Mouse (Mus musculus) forebrain, postnatal 0 days (tissue): Measurements from ENCODE around the gene Fyn. TPM values are rescaled to one million over a fixed set of nuclear protein-coding genes. Genes with fewer than 3 reads are reported as not detected.

Experiments
- ATAC-seq: fragments of 200-750 bp; cut with Nextera tagmentation; 2 replicates; pipeline ENCODE4 v1.8.0; 2017; ENCODE audit warnings: mild to moderate bottlenecking, moderate library complexity
- DNase-seq: peaks from one replicate; pipeline ENCODE4 v3.0.0-alpha.2; 2015
- H3K27ac ChIP-seq: fragments of 300-500 bp; sonication (generic); 2 replicates; pipeline ENCODE4 v1.5.1; 2014; ENCODE audit warnings: low read depth, mild to moderate bottlenecking, antibody characterized with exemption, low read length, moderate library complexity, mixed read lengths
- H3K27me3 ChIP-seq: fragments of 300-500 bp; sonication (generic); 2 replicates; pipeline ENCODE4 v1.6.1; 2014; ENCODE audit warnings: mild to moderate bottlenecking, low read length, mixed read lengths; ENCODE audit not compliant: insufficient read depth
- H3K36me3 ChIP-seq: fragments of 300-500 bp; sonication (generic); 2 replicates; pipeline ENCODE4 v1.6.1; 2014; ENCODE audit warnings: mild to moderate bottlenecking, moderate library complexity; ENCODE audit not compliant: insufficient read depth
- H3K4me1 ChIP-seq: fragments of 300-500 bp; sonication (generic); 2 replicates; pipeline ENCODE4 v1.6.1; 2014; ENCODE audit warnings: antibody characterized with exemption; ENCODE audit not compliant: insufficient read depth
- H3K4me2 ChIP-seq: fragments of 300-500 bp; sonication (generic); 2 replicates; pipeline ENCODE4 v1.6.1; 2014; ENCODE audit warnings: low read depth, mild to moderate bottlenecking, moderate library complexity
- H3K4me3 ChIP-seq: fragments of 300-500 bp; sonication (generic); 2 replicates; pipeline ENCODE4 v1.5.1; 2014; ENCODE audit warnings: low read depth, low read length, mixed read lengths
- H3K9ac ChIP-seq: fragments of 300-500 bp; sonication (generic); 2 replicates; pipeline ENCODE4 v1.6.1; 2014; ENCODE audit warnings: mild to moderate bottlenecking
- H3K9me3 ChIP-seq: fragments of 300-500 bp; sonication (generic); 2 replicates; pipeline ENCODE4 v1.6.1; 2016; ENCODE audit warnings: low read length
- CTCF ChIP-seq: sonication (generic); IDR thresholded peaks from 2 replicates; pipeline ENCODE4 v1.5.1; 2016; ENCODE audit warnings: antibody characterized with exemption, control low read depth, low read depth
- WGBS: fragments of 180-500 bp; shearing (Covaris S2); extraction: QIAGEN DNeasy Blood & Tissue Kit; methylation state at CpG from one replicate; pipeline ENCODE4 v1.1.7; 2014; 5-methylcytosine and 5-hydroxymethylcytosine counted together
- polyA plus RNA-seq: library from polyadenylated mRNA; unstranded; fragments of >200 nt; fragmentation: Nextera tagmentation; extraction: Ambion mirVana; gene quantifications from 2 replicates; pipeline ENCODE4 v1.2.1, GENCODE M21; 2015
- total RNA-seq: library from RNA; depleted of rRNA; stranded (reverse); fragments of >200 nt; gene quantifications from 2 replicates; pipeline ENCODE4 v1.2.3, GENCODE M21; 2014

The Fyn gene
- total and polyA plus RNA-seq, 2 experiments from 2014 or later: 85.8 to 155 TPM

- Histone ChIP-seq H3K27me3 (no peaks in the 10 kb centered on the region), H3K4me3 (no peak overlapping the region), H3K36me3 (no peaks in the 10 kb centered on the region), H3K27ac (no peak overlapping the region), H3K9ac (no peak overlapping the region), H3K9me3 (no peaks in the 10 kb centered on the region), H3K4me2 (no peak overlapping the region), H3K4me1 (no peaks in the 10 kb centered on the region; the same call in none of the 2 replicates)
- DNase-seq (no peak), ATAC-seq (no peak)
- WGBS: 80% methylated on average over 12 of the region's 12 CpGs
- no peak for TF ChIP-seq CTCF
Observed at GRCm38 (mm10) chr10:39583718-39584117, 215.1 kb downstream of the Fyn start.

- Histone ChIP-seq H3K4me2 (no peak overlapping the region), H3K4me1 (no peaks in the 10 kb centered on the region; the same call in none of the 2 replicates), H3K9ac (no peak overlapping the region), H3K4me3 (no peak overlapping the region), H3K27me3 (no peaks in the 10 kb centered on the region), H3K9me3 (no peaks in the 10 kb centered on the region), H3K27ac (peak overlapping the region; percentile 57), H3K36me3 (no peaks in the 10 kb centered on the region)
- WGBS: 15% methylated on average over 5 of the region's 5 CpGs
- DNase-seq (peak; percentile 80), ATAC-seq (peak; percentile 76)
- TF ChIP-seq CTCF: no peak
Observed at GRCm38 (mm10) chr10:39587290-39587925, 218.8 kb downstream of the Fyn start.

- Histone ChIP-seq H3K36me3 (no peaks in the 10 kb centered on the region), H3K4me1 (no peaks in the 10 kb centered on the region; the same call in none of the 2 replicates), H3K9me3 (no peaks in the 10 kb centered on the region), H3K27me3 (no peaks in the 10 kb centered on the region), H3K4me2 (no peak overlapping the region), H3K9ac (no peak overlapping the region), H3K4me3 (no peak overlapping the region), H3K27ac (peak overlapping the region; percentile 57)
- no peak for TF ChIP-seq CTCF
- peak; percentile 28 for DNase-seq
- peak; percentile 50 for ATAC-seq
- WGBS: 48% methylated on average over 8 of the region's 8 CpGs
Observed at GRCm38 (mm10) chr10:39587973-39588746, 219.5 kb downstream of the Fyn start.

- no peaks in the 10 kb centered on the region for H3K9me3 ChIP-seq
- H3K4me2 ChIP-seq: no peak overlapping the region
- no peaks in the 10 kb centered on the region; the same call in none of the 2 replicates for H3K4me1 ChIP-seq
- 76% methylated on average over 19 of the region's 19 CpGs for WGBS
- no peaks in the 10 kb centered on the region for H3K36me3 ChIP-seq
- no peak for DNase-seq
- H3K27me3 ChIP-seq: no peaks in the 10 kb centered on the region
- no peak for TF ChIP-seq CTCF
- H3K27ac ChIP-seq: no peak overlapping the region
- H3K4me3 ChIP-seq: no peak overlapping the region
- no peak for ATAC-seq
- H3K9ac ChIP-seq: no peak overlapping the region
Observed at GRCm38 (mm10) chr10:39589765-39590546, 221.3 kb downstream of the Fyn start.

GRCm38 (mm10) chr10:39590629-39591028, 222.0 kb downstream of the Fyn start:
- Histone ChIP-seq H3K9ac (no peak overlapping the region), H3K9me3 (no peaks in the 10 kb centered on the region)
- WGBS: 89% methylated on average over 10 of the region's 10 CpGs

GRCm38 (mm10) chr10:39592501-39592900, 223.8 kb downstream of the Fyn start:
- TF ChIP-seq CTCF: no peak
- H3K27ac ChIP-seq: no peak overlapping the region
- H3K27me3 ChIP-seq: no peaks in the 10 kb centered on the region
- ATAC-seq (no peak), DNase-seq (no peak)
- no peak overlapping the region for H3K4me3 ChIP-seq
- 83% methylated on average over 4 of the region's 4 CpGs for WGBS
- H3K9me3 ChIP-seq: no peaks in the 10 kb centered on the region
- H3K9ac ChIP-seq: no peak overlapping the region
- no peak overlapping the region for H3K4me2 ChIP-seq
- H3K36me3 ChIP-seq: no peaks in the 10 kb centered on the region
- peaks cover 7% of the 10 kb centered on the region; the same call in 1 of the 2 replicates for H3K4me1 ChIP-seq

More at GRCm38 (mm10) chr10:39590629-39591028, 222.0 kb downstream of the Fyn start:
- Histone ChIP-seq H3K4me1 (no peaks in the 10 kb centered on the region; the same call in none of the 2 replicates), H3K27ac (no peak overlapping the region), H3K4me2 (no peak overlapping the region), H3K27me3 (no peaks in the 10 kb centered on the region), H3K4me3 (no peak overlapping the region), H3K36me3 (no peaks in the 10 kb centered on the region)
- no peak for ATAC-seq
- TF ChIP-seq CTCF: no peak
- DNase-seq: no peak

GRCm38 (mm10) chr10:39594716-39595115, 226.1 kb downstream of the Fyn start:
- no peak for TF ChIP-seq CTCF
- Histone ChIP-seq H3K27ac (no peak overlapping the region), H3K4me3 (no peak overlapping the region)

More at GRCm38 (mm10) chr10:39594716-39595115, 226.1 kb downstream of the Fyn start:
- no peaks in the 10 kb centered on the region for H3K27me3 ChIP-seq
- ATAC-seq (no peak), DNase-seq (no peak)
- no peaks in the 10 kb centered on the region for H3K9me3 ChIP-seq
- WGBS: 86% methylated on average over 1 of the region's 1 CpGs
- no peaks in the 10 kb centered on the region for H3K36me3 ChIP-seq
- peaks cover 13% of the 10 kb centered on the region; the same call in 1 of the 2 replicates for H3K4me1 ChIP-seq
- H3K9ac ChIP-seq: no peak overlapping the region
- no peak overlapping the region for H3K4me2 ChIP-seq
